Mouse (Mus musculus): ENCODE data around the gene Kiss1. TPM values are rescaled to one million over a fixed set of nuclear protein-coding genes. Genes with fewer than 3 reads are reported as not detected.

Kiss1 gene
- not detected in 2 replicates for polyA plus RNA-seq (2012; rRNA removed; ENCODE audit: low replicate concordance)

DNA sequence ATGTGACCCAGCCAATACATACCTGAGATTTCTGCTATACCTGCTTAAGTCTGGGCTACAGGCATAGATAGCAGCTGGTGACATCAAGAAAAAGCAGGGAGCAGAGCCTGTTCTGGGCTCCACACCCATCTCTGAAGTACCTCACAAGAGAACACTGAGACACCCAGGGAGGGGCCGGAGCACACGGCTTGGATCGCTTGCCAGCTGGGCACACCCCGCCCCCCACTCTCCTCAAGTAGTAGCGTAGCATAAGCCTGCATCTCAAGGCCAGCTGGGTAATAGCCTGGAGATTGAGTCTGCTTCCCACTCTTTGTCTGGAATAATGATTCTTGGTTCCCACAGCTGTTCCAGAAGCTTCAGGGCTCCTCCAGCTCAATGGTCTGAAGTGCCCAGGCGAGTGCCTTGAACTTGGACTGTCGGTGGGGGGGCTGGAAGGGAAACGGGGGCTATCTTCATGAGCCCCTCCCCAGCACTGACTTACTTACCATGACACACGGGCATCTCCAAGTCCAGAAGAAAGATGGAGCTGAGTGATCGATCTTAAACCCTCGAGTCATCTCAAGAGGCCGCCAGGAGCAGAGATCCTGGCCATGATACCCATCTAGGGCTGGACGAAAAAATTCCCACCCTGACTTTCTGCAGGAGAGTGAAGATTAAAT, at the start of gene Kiss1:
TSS of gene Kiss1 (plus strand) at position 609 of the 659 bp plus-strand sequence.

DNA sequence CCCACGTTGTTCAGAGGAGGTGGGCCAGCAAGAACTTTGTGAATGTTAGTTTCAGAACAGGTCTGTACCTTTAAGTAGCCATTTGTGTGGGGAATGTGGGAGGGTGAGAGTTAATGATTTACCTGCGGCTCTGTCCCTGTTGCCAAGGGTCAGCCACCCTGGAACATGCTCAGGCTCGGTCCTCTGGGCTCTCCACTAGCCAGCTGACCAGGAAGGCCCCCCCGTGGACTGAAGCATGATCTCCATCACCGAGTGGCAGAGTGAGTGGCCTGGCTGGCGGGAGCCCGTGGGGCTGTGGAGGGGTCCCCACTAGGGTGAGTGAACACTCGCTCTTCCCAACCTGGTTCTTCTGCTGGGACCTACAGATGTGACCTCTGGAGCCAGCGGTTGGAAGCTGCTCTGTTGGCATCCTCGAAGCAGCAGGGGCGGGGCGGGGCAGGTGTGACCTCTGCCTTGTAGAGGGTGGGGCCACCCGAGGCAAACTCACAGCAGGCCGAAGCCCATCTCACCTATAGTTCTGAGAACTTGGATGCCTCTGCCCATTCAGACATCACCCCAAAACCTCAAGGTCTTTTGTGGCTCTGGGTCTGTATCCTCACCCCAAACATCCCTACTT, 11.9 kb upstream of the Kiss1 start, which contains the start of gene Golt1a:
TSS of gene Golt1a (plus strand) at position 149 of the 616 bp plus-strand sequence.

DNA sequence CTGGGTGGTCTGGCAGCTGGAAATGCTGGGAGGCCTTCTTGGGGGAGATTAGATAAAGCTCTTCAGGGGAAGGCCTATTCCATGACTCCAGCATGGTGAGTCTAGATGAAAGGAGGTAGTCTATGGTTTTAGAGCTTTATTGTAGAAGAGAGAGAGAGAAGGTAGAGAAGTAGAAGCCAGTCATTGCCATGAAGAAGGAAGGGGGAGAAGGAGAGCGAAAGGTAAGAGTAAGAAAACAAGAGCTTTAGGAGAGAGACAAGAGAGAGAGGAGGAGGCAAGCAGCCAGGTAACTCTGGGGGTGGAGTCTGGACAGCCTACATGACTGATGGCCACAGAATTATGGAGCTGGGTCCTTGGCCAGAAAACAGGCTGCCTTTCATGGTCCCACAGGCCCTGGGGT, 28.5 kb downstream of the Kiss1 start, which contains the start of gene Ren1:
TSS of gene Ren1 (plus strand) at position 301 of the 400 bp plus-strand sequence.

DNA sequence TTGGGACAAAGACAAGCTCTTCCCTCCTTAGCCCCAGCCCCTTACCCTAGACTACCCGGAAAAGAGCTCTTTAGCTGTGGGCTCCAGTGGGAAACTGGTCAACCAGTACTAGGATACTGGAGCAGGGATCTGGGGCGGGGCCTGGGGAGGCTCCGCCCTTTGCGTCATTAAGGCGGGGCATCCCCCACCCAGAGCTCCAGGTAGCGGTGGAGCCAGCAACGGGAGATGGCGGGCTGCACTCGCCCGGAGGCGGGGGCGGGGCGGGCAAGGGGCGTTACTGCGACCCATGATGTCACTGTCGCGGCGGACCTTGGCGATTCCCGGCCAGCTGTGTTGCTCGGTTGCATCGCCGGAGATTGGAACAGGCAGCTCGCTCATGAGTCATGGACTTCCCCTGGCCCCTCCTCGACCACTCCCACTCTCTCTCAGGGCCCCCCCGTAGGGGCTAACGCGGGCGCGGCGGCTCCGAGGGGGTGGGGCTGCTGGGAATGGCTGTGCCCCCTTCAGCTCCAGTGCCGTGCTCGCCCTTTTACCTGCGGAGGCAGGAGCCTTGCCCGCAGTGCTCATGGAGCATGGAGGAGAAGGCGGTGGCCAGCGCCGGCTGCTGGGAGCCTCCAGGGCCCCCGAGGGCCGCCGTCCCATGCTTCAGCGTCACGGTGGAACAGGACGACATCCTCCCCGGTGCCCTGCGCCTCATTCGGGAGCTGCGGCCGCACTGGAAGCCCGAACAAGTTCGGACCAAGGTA, 41.8 kb downstream of the Kiss1 start, which contains the start of gene Etnk2:
TSS of gene Etnk2 (plus strand) at position 297 of the 746 bp plus-strand sequence.

Other genes with a start within 250 kb of the Kiss1 start
- 27.5 and 44.2 TPM in 2 replicates for gene Ppp1r15b, start 190.7 kb upstream of the Kiss1 start, polyA plus RNA-seq (2012; rRNA removed; ENCODE audit: low replicate concordance)
- 31.0 and 47.6 TPM in 2 replicates for gene Plekha6, start 157.7 kb upstream of the Kiss1 start, polyA plus RNA-seq (2012; rRNA removed; ENCODE audit: low replicate concordance)
- gene Golt1a, start 12.1 kb upstream of the Kiss1 start, polyA plus RNA-seq (2012; rRNA removed; ENCODE audit: low replicate concordance) = 0.14 TPM in 1 of 2 replicates, not detected in the other
- gene Ren1, start 28.6 kb downstream of the Kiss1 start, polyA plus RNA-seq (2012; rRNA removed; ENCODE audit: low replicate concordance) = 0.16 and 0.32 TPM in 2 replicates
- gene Etnk2, start 41.7 kb downstream of the Kiss1 start, polyA plus RNA-seq (2012; rRNA removed; ENCODE audit: low replicate concordance) = 1.0 and 2.3 TPM in 2 replicates
- 33.3 and 37.6 TPM in 2 replicates for gene Sox13, start 102.5 kb downstream of the Kiss1 start, polyA plus RNA-seq (2012; rRNA removed; ENCODE audit: low replicate concordance)